Mouse (Mus musculus): ENCODE measurements around the gene Sycn.
"Not testable (repeated sequence)": the region's sequence is repeated elsewhere in the genome, so short reads cannot be mapped to it uniquely, and the experiment has no call there.

Gene Sycn

DNA sequence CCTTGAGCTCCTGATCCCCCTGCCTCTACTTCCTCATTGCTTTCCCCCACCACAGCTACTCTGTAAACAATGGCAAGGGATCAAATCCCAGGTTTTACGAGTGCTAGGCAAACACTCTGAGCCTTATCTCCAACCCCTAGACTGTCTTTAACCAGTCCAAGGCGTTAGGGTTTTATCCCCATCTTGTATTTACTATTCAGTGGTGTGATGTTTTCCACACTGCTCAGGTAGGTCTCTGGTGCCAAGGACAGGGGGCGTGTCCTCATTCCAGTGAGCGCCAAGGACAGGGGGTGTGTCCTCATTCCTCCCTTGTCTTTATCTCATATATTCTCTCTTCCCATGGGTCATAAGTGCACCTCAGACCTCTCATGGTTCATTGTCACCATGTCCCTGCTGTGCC is at the start of gene Sycn:
Gene Sycn (plus strand): TSS at position 360 of the 400 bp plus-strand sequence.
- DNase-seq (ENCODE audit: low spot score): no peak

DNA sequence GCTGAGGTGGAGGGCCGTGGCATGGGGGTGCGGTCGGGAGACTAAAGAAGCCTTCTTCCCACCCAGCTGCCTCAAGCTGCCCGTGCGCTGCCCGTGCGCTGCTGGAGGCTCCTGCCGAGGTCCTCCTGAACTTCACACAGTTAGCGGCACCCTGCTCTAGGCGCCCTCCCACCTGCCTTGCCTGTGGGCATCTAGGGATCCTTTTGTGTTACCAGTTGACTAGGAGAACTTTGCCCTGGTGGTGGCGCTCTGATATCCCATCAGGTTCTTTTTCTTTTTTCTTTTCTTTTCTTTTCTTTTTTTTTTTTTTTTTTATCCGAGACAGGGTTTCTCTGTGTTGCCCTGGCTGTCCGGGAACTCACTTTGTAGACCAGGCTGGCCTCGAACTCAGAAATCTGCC is 49.8 kb upstream of the Sycn start:
- no peak for DNase-seq (ENCODE audit: low spot score)

DNA sequence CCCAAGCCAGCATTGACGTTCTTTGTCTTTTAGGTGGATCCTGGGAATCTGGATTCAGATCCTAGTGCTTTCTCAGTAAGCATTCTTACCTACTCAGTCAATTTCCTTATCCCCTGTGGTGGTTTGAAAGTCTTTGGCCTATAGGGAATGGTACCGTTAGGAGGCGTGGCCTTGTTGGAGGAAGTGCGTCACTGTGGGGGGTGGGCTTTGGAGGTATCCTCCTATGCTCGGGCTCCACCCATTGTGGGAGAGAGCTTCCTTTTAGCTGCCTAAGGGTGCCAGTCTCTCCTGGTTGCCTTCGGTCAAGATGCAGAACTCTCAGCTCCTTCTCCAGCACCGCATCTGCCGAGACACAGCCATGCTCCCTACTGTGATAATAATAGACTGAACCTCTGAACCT is 48.4 kb upstream of the Sycn start:
- DNase-seq (ENCODE audit: low spot score): no peak

DNA sequence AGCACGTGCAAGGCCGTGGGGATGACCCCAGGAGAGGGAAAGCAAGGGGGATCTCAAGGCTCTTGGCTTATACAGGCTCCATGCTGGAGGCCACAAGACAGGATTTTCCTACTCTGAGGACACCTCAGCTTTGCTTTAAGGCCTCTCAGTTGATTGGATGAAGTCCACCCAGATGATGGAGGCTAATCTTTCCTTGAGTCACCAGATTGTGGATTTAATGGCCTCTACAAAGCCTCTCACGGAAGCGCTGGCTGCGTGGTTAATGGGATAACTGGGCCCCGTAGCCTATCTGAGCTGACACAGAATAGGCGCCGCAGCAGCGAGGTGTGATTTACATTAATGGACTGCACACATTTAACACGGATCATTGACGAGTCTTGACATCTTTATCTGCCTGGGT is 45.3 kb upstream of the Sycn start:
- DNase-seq (ENCODE audit: low spot score): no peak

DNA sequence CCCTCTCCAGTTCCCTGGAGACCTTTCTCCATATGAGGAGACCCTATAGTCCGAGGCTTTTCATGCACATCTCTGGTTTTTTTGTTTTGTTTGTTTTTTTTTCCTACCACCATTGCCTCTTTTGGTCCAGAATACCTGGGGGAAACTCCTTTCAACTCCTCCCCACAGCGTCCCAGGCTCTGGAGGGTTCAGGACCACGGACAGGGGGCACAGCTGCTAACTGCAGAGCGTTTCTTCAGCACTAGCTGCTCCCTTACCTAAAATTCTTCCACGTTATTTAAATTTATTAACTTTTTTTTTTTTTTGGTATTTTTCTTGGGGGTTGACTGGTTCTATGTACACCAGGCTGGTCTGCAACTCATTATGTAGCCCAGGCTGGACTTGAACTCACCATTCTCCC is 35.1 kb upstream of the Sycn start:
- no peak for DNase-seq (ENCODE audit: low spot score)

DNA sequence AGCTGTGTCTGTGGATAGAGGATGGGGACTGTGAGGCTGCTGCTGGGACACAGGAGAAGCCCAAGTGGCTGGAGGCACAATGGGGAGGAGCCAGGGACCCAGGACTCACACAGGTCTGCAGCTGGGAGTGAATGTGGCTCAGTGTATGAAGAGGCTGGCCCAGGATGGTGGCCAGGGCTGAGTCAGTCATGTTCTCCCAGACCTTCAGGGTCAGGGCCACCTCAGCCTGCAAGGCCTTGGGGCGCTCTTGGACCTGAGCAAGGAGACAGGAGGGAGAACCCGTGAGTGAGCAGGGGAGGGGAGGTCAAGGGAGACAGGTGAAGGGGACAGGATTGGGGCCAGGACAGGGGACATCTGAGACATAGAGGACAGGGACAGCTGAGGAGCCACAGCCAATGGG is 31.6 kb upstream of the Sycn start:
- DNase-seq (ENCODE audit: low spot score): not testable (repeated sequence)

DNA sequence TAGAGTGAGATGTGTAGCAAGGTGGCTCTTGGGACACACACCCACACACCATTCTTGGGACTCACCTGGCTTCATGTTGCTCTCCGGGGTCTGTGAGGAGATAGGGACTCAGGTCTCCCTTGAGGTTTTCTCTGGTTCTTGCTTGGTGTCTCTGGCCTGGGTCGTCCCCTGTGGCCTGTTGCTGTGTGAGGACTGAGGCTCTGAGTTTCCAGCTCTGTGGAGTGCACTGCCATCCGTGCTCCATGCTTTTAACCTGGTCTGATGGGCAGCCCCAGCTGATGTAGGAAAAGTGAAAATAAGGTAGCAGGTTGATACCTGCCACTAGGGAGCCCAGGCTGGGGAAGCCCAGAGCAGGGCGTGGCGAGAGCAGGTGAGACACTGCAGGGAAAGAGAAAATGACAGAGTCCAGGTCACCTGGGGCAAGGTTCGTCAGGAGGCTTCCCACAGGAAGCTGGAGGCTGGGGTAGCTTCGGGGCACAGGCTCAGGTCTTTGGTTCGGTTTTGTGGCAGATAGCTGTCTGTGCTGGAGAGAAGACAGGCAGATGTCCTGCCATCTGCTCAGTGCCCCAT is 30.2 kb upstream of the Sycn start, which contains the start of gene Ifnl2:
Gene Ifnl2 (minus strand): TSS at position 51 of the 570 bp plus-strand sequence.
- DNase-seq (ENCODE audit: low spot score): not testable (repeated sequence)

DNA sequence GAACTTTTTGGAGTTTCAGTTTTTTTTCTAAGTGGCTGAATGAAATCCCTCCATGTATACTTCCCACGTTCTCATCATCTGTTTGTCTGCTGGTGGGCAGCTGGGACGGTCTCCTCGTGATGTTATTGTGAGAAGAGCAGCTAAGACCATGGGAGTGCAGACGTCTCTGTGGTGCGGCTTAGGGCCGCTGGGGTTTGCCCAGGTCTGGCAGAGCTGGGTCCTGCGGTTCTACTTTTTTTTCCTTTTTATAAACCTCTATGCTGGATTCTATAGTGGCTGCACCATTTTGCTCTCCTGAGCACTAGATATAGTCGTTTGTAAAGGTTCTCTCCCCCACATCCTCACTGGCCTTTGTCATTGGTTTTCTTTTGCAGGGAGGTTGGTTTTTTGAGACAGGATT is 29.2 kb upstream of the Sycn start:
- DNase-seq (ENCODE audit: low spot score): no peak

DNA sequence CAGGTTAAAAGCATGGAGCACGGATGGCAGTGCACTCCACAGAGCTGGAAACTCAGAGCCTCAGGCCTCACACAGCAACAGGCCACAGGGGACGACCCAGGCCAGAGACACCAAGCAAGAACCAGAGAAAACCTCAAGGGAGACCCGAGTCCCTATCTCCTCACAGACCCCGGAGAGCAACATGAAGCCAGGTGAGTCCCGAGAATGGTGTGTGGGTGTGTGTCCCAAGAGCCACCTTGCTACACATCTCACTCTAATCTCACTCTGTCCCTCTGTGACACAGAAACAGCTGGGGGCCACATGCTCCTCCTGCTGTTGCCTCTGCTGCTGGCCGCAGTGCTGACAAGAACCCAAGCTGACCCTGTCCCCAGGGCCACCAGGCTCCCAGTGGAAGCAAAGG is 18.1 kb upstream of the Sycn start, which contains the start of gene Ifnl3:
Gene Ifnl3 (plus strand): TSS at position 301 of the 400 bp plus-strand sequence.
- DNase-seq (ENCODE audit: low spot score): not testable (repeated sequence)

DNA sequence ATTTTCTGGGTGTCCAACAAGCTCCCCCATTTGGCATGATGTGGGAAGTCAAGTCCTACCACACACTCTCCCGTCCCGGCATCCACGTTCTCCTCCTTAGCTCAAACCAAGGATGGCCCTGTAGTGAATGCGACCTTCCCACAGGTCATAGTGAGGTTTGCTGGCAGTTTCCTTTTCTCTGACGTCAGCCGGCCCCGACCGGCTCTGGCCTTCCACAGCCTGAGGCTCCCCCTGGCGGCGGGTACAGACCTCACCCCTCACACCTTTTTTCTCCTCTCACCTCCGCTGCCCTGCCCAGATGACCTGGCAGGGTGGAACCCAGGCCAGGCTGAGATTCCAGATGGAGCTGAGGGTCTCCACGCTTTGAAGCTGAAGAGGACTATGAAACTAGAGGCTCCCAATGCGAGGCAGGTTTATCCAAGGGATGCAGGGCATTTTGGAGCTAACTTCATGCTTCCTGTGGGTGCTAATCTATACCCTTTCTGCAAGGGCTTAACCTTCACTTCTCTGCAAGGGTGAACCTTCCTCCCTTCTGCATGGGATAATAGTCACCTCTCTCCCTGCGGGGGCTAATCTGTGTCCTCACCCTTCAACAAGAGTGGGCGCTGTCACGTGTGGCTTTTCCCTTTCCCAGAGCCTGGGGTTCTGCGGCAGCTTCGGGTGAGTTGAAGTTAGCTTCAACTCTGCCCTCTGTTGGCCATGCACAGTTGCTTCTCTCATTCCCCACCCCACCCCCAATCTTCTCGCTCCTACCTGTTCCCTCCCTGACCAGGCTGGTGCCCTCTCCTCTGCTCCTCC is 12.6 kb upstream of the Sycn start:
- peak; percentile 87 for DNase-seq (ENCODE audit: low spot score)

DNA sequence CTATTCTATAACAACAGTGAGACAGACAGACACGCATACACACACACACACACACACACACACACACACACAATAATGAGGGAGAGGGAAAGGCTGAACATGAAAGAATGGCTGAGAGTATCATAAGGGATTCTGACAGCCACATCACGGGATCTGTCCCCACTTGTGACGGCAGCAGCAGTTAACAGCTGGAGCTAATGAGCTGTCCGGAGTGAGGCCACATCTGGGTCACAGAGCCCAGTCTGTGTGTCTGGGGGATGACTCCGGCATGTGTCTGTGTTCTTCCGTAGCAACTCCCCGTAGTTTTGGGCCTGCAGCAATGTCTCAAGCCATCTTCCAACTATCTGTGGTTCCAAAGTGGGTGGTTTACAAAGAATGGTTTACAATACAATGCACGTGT is 8.7 kb upstream of the Sycn start:
- DNase-seq (ENCODE audit: low spot score): no peak

DNA sequence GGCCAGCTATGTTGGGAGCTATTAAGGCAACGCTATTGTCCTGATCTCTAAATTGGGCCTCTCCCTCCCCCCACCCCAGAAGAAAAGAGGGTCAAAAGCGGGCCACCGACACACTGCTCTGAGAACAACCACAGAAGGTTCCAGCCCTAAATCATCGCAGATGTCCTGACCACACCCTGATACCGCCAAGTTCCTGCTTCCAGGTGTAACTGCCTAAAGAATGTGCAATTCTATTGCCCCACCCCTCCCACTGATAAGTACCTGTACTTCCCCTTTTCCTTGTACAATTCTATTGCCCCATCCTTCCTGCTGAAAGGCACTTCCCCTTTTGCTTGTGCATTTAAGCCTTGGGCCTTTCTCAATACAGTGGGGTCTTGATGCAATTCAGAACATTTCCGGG is 1.8 kb upstream of the Sycn start:
- not testable (repeated sequence) for DNase-seq (ENCODE audit: low spot score)

DNA sequence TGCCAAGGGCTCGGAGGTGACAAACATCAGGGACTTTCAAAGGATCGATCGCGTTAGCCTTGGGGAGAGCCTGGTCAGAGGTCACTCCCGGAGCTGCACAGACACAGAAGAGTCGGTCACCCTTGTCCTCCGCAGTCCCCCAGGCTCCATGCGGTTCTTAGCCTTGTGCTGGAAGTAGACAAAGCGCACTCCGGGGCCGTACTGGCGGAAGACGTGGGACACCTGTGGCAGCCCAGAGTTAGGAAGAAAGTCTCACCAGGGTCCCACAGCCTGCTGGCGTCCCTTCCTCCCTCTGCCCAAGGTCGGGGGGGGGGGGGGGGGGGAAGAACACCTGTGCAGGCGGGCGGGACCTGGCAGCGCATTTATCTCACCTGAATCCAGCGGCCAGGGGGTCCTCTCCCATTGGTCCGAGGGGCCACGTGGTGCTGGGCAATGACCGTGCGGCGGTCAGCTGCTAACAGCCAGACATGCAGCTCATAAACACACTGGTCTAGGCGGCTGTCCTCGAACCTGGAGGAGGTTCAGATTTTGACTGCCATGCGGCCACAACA is 3.4 kb downstream of the Sycn start:
- no peak for DNase-seq (ENCODE audit: low spot score)

DNA sequence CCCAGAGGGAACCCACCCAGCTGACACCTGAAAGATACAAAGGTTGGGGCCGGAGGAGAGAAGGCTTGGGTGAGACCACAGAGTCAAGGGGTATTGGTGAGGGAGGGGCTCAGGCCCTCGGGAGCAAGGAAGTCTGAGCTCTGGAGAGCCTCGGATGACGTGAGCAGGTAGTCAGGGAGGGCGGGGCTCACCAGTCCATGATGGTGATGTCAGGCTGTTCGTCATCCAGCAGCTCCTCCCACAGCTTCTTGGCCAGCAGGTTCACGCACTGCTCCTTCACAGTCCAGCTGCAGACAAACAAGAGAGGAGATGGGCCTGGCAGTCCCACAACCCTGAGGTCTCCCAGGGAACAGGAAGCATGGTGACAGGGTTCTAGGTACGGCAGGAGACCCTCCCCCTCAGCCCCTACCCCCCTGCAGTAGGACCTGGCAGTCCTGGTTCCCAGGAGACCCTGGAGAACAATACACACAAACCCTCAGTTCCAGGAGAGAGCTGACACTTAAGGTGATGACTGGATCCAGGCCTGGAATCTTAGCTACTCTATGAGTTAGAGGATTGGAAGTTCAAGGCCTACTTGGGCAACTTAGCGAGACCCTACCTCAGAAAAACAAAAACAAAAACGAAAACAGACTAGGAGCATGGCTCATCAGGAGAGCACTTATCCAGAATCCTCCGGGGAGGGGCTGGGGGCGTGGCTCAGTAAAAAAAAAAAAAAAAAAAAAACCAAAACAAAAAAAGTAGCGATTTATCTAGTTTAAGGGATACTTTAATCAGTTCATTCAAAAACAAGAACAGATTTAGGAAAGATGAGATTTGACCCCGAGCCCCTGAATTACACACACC is 4.6 kb downstream of the Sycn start:
- DNase-seq (ENCODE audit: low spot score): no peak

DNA sequence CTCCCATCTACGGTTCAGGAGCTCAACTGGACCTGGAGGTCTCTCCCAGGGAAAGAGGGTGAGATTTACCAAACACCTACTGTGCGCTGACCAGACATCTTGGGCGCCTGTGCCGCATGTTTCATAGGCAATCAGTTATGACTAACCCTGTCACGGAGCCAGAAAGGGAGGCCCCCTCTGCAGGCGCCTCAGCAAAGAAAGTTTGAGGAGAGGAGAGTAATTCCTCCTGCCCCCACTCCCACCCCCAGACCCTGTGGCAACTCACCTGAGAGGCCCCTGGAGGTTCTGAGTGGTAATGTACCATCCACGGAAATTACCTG is 5.2 kb downstream of the Sycn start:
- DNase-seq (ENCODE audit: low spot score): no peak

DNA sequence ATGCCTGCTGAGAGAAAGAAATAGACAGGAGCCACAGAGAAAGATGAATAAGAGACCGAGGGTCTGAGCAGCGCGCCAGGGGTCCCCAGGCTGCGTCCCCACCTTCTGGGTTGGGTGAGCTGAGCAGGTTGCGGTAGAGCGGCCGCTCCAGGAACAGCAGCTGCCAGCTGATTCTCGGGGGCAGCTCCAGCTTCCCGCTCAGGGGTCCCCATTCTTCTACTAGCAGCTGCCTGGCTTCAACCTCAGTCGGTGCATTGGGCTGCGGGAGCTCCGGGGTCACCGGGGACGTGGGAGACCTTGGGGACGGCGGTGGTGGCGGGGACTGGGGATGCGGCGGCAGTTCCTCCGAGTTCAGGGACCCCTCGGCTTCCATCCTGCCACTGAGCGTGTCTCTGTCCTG is 6.0 kb downstream of the Sycn start:
- no peak for DNase-seq (ENCODE audit: low spot score)

DNA sequence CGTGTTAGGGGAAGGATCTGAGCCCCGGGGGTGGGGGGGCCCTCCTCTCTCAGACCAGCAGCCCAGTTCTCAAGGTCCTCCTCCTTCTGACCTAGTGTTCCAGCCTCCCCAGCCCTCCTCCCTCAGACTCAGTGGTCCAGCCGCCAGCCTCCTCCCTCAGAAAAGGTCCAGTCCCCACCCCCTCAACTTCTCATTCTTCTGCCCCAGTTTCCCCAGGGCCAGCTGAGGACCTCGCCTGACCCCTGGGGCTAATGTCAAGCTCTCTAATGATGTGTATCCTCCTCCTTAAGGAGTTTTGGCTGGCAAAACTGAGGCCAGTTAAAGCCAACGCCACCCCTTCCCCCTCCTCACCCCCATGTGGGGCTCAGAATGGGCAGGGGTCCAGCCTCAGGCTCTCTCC is 6.5 kb downstream of the Sycn start, which contains the start of gene Nccrp1:
Gene Nccrp1 (minus strand): TSS at position 101 of the 400 bp plus-strand sequence.
- DNase-seq (ENCODE audit: low spot score): no peak

DNA sequence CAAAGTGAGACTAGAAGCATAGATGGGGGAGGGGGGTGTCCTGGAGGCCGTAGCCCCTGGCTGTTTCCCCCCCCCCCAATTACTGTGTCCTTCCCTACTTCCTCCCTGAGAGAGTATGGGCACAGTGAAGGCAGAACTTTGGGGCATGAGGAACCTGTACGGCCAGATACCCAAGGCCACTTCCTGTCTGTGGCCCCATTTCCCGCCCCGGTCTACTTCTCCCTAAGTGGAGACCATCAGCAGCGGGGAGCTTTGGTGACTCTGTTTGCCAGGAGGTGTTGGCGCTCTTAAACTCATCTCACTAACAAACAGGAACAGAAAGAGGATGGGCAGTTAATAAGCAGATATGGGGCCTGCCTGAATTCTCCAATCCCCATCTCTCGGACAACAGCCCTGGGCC is 6.9 kb downstream of the Sycn start:
- DNase-seq (ENCODE audit: low spot score): no peak

DNA sequence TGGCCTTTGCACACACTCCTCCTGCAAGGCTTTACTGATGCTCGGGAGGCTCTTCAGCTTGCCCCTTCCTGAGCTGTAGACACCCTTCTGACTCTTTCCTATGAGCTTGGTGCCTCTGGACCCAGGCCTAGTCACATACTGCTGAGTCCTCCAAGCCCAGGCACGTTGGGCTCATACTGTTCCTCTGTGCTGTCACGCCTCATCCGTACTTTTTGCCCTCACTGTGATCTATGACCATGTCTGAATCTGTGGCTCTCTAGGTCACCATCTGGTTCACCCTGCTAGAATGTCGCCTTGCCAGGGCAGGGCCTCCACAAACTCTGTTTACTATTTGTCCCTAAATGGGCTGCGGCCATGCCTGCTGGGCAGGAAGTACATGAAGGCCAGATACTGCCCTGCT is 12.4 kb downstream of the Sycn start:
- no peak for DNase-seq (ENCODE audit: low spot score)

DNA sequence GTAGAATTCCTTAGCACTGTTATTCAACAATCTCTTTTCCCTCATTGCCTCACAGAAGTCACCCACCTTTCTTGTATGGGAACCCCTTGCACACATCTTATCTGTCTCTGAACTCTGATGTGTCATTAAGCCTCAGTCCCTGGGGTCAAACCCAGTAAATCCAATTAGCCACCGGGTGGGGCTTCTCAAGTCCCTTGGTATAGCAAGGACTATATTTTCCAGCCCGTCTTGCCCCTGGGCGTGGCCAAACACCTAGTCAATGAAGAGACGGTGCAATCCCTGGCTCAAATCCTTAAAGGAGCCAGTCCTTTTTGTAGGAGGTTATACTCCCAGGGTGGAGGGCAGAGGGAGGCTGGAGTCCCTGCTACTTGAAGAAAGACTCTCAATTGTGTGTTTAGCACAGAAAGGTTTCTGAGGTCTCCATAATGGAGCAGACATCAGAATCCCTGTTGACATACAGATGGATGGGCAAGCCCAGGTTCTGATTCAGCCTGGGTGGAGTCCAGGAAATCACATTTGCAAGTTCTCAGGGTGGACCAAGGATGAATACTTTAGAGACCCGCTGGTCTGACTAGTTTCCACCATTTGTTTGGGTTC is 15.4 kb downstream of the Sycn start:
- DNase-seq (ENCODE audit: low spot score): no peak

DNA sequence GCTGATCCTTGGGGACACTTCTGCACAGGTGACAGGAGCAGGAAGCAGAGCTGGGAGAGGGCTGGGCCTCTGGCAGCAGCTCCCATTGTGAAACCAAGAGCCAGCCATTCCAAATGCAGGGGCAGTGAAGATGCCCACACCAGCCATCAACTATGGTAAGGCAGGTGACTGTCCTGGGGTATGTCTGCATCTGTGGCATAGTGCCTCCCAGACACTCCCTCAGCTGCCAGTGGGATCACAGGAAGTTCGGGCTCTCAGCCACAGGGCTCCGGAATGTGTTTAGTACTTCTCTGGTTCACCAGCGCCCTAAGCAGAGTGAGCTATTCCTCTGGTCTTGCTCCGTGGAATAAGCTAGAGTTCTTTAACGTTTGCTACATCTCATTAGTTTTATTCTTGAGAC is 16.4 kb downstream of the Sycn start:
- DNase-seq (ENCODE audit: low spot score): no peak

DNA sequence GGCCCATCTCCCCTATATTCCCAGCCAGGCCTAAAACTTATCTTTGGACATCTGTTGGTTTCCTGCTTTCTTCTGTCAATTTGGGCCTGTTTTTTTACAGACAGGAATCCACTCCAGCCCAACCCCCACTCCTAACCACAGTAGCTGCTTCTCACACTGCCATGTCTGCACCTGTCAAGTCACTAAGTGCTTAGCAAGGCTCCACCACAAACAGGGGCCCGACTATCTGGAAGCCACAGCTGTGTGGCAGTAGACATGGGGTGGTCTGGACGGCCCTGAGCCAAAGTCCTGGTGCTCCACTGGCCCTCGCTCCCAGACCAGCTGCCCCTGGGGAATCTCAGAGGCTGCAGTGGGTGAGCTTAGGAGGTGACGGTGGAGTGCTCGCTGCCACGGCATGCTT is 17.0 kb downstream of the Sycn start:
- DNase-seq (ENCODE audit: low spot score): no peak

Measured in urinary bladder, postnatal 25 days (tissue).